Mouse (Mus musculus) MN1 (cell line): ENCODE measurements at regions not wholly inside any gene's neighbourhood (a gene's known extent, or its start where the extent isn't known, plus 50 kb on each side); places are given as distances from the start of the nearest gene placed in this dataset.

Source experiments
- DNase-seq: peaks from one replicate; pipeline ENCODE4 v3.0.0-alpha.2; 2016; ENCODE audit warnings: low spot score

- no peak for DNase-seq
Observed at GRCm38 (mm10) chr2:71640251-71640650, 93.7 kb upstream of the Dlx2 start.

- DNase-seq = peak; percentile 83
Observed at GRCm38 (mm10) chr2:71644038-71644470, 97.5 kb upstream of the Dlx2 start.

DNA sequence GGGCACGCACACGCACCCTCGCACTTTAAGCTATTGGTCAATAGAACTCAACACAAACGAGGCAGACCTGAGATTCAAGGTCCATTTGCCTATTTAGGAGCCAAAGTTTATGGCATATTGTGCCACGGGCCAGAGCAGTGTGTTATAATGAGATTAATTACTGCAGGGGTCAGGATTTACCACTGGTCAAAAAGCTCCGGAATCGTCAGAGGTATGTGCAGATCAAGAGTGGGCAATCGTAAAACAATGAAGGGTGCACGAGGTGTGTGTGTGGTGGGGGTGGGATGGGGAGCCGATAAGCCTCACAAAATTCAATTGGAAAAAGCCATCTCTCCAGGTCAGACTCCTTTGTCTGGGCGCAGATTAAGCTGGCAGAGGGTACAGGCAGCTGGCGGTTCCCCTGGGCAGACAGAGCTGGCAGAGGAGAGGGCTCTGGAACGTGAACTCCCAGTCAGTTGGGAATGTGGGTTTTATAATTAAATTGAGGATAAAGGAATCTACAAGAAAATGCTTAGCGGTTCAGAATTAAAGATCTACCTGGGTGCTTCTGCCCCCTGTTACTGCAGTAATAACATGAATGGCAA lies 97.4 kb upstream of the Itga6 start:
- peak; percentile 20 for DNase-seq

DNA sequence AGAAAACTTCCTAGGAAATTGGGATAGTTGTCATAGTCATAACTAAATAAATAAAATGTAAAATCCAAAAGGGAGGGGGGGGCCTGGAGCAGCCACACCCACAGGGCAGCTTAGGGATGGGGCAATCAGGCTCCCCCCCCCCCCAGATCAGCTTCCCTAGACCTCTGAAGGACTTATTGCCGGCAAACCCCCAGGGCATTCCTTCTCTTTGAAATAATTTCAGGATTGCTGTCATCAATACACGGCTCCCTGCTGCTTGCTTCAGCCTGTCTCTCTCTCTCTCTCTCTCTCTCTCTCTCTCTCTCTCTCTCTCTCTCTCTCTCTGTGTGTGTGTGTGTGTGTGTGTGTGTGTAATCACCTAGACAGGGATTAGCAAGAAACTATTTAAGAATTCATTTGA lies 93.8 kb upstream of the Itga6 start:
- DNase-seq = no peak

DNA sequence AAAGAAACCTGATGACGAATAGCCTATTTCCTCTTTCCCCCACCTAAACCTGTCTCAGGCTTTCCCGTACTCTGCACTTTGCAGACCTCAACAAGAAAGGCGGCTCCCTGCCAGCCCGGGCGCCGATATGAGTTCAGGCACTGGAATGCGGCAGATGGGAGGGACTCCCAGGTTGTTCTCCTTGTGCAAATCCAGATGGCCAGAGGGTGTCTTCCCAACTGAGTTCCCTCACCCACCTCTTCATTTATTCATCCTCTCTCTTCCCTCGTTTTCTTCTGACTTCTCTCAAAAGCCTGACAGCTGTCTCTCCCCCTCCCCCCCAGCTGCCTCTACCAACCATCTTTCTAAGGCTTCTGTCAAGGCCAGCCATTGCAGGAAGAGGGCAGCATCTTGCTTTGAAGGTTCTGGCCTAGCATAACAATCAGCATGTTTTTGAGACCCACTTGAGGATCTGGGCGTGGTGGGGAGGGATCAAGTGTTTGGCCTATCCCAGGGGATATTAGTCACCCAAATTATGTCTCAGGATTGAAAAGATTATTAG lies 93.1 kb upstream of the Itga6 start:
- DNase-seq = peak; percentile 82

DNA sequence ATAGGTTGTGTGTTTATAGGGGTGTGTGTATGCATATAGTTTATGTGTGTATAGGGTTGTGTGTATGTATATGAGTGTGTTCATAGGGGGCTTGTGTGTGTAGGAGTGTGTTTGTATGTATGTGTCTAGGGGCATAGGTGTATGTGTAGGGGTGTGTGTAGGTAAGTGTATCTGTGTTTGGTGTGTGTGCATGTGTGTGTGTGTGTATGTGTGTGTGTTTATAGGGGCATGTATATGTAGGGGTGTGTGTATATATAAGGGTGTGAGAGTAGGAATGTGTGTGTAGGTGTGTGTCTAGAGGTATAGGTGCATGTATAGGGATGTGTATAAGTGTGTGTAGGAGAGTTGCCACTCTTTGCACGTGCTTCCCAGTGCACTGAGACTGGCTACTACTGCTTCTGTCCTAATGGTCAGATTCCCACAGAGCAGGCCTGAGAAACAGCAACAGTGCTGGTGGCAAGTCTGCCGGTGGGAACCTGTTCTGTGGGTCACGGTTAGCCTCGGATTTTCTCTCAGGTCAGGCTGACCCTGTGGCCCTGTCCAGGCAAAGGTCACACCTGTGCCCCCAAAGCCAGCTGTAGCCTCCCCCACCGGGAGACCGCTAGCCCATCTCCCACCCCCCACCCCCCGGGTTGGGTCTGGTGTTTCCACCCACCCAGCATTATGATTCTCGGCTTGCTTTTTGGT lies 90.5 kb upstream of the Itga6 start:
- DNase-seq = no peak

DNA sequence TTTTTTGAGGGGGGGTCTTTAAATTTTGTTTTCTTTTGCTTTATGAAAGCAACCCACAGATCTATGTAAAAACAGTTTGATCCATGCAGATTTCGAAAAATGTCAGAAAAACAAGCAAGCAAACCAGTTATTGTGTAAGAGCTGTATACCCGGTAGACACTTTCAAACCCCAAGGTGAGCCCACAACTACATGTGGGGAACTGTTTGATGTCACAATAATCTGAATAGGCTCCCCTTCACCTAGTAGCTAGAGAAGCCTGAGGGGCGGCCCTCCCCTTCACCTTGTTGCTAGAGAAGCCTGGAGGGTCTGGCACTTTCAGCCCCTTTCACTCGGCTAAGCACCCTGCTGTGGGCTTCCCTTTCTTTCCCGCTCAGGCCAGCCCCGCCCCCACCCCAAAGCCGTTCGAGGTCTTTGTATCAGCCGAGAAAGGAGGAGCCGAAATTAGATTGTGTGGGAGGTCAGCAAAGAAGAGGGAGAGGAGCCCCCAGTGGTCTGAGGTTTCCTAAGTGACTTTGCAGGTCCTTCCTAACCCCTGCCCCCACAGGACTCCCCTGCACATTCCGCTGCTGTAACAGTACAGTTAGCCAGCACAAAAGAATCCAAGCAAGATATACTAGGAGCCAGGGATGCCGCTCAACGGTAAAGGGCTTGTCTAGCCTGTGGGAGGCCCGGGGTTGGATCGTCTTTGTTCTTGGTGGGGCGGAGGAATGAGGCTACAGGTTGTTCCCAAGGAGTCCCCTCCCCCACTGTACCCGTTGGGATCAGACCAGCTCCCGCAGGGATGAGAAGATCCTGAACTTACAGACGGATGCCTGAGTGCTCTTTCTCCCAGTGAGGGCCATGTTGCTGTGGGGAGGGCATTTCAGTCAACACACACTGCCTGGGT lies 89.7 kb upstream of the Itga6 start:
- DNase-seq = peak; percentile 62

DNA sequence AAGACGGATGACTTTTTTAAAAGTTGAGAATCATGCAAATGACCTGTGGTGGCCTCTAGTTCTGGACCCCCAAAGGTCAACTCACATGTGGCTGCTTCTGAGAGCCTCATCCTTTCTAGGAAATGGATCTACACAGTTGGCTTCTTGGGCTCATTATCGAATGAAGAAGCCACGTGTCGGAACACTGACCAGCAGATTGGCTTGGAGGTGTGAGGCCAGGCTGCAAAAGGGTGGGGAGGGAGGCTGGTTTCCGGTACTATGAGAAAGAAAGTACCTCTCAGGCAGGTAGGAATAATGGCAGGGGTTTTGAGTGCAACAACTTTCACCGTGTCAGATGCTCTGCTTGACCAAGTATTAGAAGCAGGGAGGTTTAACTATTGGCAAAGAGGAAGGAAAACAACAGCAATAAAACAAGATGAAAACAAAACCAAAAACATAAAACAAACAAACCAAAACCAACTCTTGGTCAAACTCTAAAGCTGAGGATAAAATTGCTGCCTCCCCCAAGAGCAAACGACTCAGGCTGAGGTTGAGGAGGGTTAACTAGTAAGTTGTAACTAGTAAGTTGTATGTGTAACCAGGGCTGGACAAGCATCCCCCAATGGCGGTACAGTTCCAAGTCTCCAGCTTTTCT lies 88.7 kb upstream of the Itga6 start:
- no peak for DNase-seq

GRCm38 (mm10) chr2:71661438-71661837 lies 84.0 kb upstream of the Itga6 start:
- DNase-seq = no peak

DNA sequence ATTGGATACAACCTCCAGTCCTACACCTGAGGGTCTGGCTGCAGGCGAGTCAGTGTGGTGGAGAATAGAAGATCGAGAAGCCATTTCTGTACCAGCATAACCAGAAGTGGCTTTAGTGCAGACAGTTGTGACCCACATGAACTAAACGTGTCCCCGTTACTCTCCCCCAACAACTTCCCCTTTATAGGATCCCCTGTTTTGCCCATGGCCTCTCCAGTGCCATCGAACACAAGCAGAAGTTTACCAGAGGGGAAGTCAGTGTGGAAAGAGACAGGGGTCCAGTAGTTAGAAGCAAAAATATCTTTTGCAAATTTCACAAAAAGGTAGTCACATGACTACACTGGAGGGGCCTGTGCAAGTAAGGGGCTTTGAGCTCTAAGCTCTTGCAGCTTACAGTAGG lies 83.4 kb upstream of the Itga6 start:
- DNase-seq = no peak

DNA sequence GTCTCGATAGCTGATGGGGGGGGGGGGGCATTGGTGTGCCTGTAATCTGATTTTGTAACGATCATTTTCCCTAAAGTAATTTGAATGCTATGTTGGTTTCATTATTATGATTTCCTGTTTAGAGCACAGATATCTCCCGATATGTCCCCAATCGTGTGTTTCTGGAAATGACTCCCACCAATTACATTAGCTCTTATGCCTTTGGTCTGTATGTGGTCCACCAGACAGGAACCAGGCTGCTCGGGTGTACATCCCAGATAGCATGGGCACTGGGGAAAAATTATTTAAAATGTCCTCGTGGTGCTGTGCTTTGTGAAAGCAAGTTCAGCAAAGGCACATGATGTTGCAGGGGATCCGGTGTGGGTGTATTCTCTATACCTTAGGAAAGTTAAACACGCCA lies 82.0 kb upstream of the Itga6 start:
- no peak for DNase-seq

- no peak for DNase-seq
Observed at GRCm38 (mm10) chr2:71666927-71667326, 78.5 kb upstream of the Itga6 start.

DNA sequence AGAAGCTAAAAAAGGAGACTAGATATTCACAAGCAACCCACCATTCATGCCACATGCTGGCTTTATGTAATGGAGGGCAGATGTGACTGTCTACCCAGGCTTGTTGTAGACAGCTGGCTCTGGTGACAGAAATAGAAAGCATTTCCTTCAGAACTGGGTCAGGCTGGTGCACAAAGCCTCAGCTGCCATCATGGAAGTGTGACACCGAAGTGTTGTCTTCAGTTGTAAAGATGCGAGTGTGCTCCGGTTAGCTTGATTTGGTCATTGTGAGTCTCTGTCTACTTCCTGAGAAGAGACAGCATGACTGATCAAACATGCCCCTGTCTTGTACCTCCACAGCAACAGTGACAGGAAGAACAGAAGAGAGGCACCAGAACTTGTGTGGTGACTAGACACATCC lies 77.7 kb upstream of the Itga6 start:
- DNase-seq = no peak

- DNase-seq = no peak
Observed at GRCm38 (mm10) chr2:71670228-71670790, 75.1 kb upstream of the Itga6 start.

DNA sequence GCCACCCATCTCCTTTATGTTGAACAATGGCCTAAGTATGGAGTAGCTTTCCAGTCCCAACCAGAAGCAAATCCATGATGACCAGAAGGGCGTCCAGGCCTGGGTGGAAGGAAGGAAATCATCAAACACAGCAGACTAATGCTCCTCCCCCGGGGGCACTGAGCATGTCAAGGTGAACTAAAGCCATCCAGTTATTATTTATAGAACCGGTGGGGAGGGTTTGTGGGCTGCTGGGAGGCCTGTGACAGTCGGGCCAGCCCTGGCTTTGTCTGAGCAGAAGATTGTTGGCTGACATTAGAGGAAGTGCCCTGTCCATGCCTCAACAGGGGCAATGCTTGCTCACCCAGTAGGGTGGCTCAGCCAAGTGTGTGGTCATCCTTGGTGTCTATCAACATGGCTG lies 74.5 kb upstream of the Itga6 start:
- no peak for DNase-seq

- no peak for DNase-seq
Observed at GRCm38 (mm10) chr2:71673087-71673920, 72.1 kb upstream of the Itga6 start.

DNA sequence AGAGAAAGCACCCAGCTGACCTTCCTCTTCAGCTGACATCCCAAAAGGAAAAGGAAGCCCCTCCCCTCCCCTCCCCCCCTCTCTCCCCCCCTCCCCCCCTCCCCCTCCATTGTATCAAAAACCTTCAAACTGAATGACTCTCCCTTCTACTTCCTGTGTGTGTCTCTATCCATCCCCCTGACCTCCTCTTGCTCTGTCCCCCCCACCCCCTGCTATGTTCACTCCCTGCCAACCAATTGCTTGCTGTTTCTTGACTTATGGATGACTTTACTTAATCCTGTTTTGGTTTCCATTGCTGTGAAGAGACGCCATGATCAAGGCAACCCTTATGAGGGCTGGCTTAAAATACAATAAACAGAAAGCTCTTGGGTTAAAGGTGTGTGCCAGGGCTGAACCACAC lies 64.7 kb upstream of the Itga6 start:
- no peak for DNase-seq

DNA sequence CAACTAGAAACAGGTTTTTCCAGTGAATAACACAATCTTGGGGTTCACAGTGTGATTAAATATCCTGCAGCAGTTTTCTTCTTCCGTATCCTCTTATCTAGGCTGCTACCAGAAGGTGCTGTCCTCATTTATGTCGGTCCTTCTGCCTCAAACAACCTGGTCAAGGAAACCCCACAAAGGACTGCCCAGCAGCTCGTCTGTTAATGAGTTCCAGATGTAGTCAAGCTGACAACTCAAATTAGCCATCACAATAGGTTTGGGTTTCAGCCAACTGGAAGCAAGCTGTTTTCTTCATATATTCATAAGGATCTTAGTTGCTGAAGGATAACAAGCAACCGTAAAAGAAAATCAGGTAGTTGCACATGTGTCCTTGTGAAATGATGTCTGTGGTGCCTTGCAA lies 64.3 kb upstream of the Itga6 start:
- peak; percentile 55 for DNase-seq

DNA sequence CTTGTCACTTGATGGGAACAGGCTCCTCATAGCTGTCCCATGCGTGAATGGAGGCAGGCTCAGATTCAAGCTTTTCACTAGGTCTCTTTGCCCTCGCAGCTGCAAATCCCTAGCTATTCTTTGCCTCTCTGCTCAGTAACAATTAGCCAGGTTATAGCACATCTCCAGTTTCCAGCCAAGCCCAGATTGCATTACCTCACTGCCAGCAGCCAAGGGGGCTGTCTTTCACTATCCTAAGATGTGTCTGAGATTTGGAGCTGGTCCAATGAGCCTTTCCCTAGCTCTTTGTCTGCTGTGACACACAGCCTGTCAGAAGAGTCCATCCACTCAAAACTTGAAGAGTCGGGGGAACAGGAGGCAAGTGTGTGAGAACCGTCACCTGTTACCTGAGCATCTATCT lies 62.0 kb upstream of the Itga6 start:
- DNase-seq = peak; percentile 73

- DNase-seq = no peak
Observed at GRCm38 (mm10) chr2:71685239-71685638, 60.2 kb upstream of the Itga6 start.

- DNase-seq = no peak
Observed at GRCm38 (mm10) chr2:71689041-71689440, 56.4 kb upstream of the Itga6 start.
